Mouse (Mus musculus): ENCODE results near the gene Nhsl2. TPM values are rescaled to one million over a fixed set of nuclear protein-coding genes. Genes with fewer than 3 reads are reported as not detected.

Gene Nhsl2
- polyA plus RNA-seq, 1 experiment = 10.5 TPM

- TF ChIP-seq POLR2A (IDR thresholded peaks at IDR 0.05; ENCODE audit: extremely low read depth, insufficient read depth, low read length) (no peak), CTCF (IDR thresholded peaks at IDR 0.05; ENCODE audit: extremely low read depth, insufficient read depth, low read length) (no peak)
- peak within 1 kb of the TSS; percentile 52 for H3K4me3 ChIP-seq (ENCODE audit: insufficient read depth, low read length)
- peak within 1 kb of the TSS; percentile 32 for H3K27ac ChIP-seq (ENCODE audit: insufficient read depth, low read length)
- peaks cover 2% of the 10 kb centered on the region for H3K4me1 ChIP-seq (ENCODE audit: control insufficient read depth, insufficient read depth, low read length)
Measured at GRCm38 (mm10) chrX:102070591-102071471, 221.6 kb downstream of the Nhsl2 start, which contains the start of gene Rtl5. Gene Rtl5 (minus strand): TSS chrX:102071304.

- TF ChIP-seq CTCF (IDR thresholded peaks at IDR 0.05; ENCODE audit: extremely low read depth, insufficient read depth, low read length) = no peak
- no peak for TF ChIP-seq POLR2A (IDR thresholded peaks at IDR 0.05; ENCODE audit: extremely low read depth, insufficient read depth, low read length)
- H3K27ac ChIP-seq (ENCODE audit: insufficient read depth, low read length) = peak overlapping the region; percentile 32; the same call in 1 of the 2 replicates
- peak overlapping the region; percentile 52 for H3K4me3 ChIP-seq (ENCODE audit: insufficient read depth, low read length)
- H3K4me1 ChIP-seq (ENCODE audit: control insufficient read depth, insufficient read depth, low read length) = peaks cover 2% of the 10 kb centered on the region
Measured at GRCm38 (mm10) chrX:102071517-102071916, 222.3 kb downstream of the Nhsl2 start.

- Histone ChIP-seq H3K4me3 (ENCODE audit: insufficient read depth, low read length) (no peak overlapping the region), H3K27ac (ENCODE audit: insufficient read depth, low read length) (no peak overlapping the region), H3K4me1 (ENCODE audit: control insufficient read depth, insufficient read depth, low read length) (no peaks in the 10 kb centered on the region; the same call in 1 of the 2 replicates)
- TF ChIP-seq CTCF (IDR thresholded peaks at IDR 0.05; ENCODE audit: extremely low read depth, insufficient read depth, low read length) = no peak
- no peak for TF ChIP-seq POLR2A (IDR thresholded peaks at IDR 0.05; ENCODE audit: extremely low read depth, insufficient read depth, low read length)
Measured at GRCm38 (mm10) chrX:102073605-102074325, 224.6 kb downstream of the Nhsl2 start.

DNA sequence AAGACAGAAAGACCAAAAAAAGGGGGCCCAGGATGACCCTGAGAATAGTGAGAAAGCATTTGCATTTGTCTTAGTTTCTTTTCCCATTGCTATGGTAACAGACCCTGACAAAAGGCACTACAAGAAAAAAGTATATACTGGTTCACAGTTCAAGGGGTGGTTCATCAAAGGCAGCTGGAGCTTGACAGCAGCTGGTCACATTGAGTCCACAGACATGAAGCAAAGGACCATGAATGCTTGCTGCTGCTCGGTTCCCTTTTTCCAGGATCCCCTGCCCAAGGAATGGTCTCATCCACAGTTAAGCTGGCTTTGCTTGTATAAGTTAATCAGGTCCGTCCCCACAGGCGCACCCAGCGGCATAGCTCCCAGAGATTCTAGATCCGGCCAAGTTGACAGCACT, 225.2 kb downstream of the Nhsl2 start:
- Histone ChIP-seq H3K27ac (ENCODE audit: insufficient read depth, low read length) (no peak overlapping the region), H3K4me3 (ENCODE audit: insufficient read depth, low read length) (no peak overlapping the region), H3K4me1 (ENCODE audit: control insufficient read depth, insufficient read depth, low read length) (no peaks in the 10 kb centered on the region)
- TF ChIP-seq POLR2A (IDR thresholded peaks at IDR 0.05; ENCODE audit: extremely low read depth, insufficient read depth, low read length) (no peak), CTCF (IDR thresholded peaks at IDR 0.05; ENCODE audit: extremely low read depth, insufficient read depth, low read length) (no peak)

DNA sequence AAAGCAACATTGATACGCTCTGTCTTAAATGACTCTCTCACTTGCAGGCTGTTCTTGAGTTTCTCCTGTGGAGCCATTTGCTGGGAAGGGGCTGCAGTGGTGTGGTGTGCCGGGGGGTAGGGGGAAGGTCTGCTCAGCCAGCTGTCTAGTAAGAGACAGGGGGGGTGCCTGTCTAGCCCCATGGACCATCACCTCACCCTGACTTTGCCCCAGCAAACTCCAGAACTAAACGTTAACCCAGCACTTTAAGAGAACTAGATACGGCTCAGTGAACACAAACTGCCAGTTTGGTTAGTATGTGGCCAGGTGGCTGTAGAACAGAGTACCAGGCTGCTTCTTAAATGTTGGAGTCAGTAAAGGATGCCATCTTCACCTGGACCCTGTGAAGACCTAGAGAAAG, 226.0 kb downstream of the Nhsl2 start:
- Histone ChIP-seq H3K27ac (ENCODE audit: insufficient read depth, low read length) (no peak overlapping the region), H3K4me3 (ENCODE audit: insufficient read depth, low read length) (no peak overlapping the region), H3K4me1 (ENCODE audit: control insufficient read depth, insufficient read depth, low read length) (no peaks in the 10 kb centered on the region)
- no peak for TF ChIP-seq CTCF (IDR thresholded peaks at IDR 0.05; ENCODE audit: extremely low read depth, insufficient read depth, low read length)
- TF ChIP-seq POLR2A (IDR thresholded peaks at IDR 0.05; ENCODE audit: extremely low read depth, insufficient read depth, low read length) = no peak

- H3K4me3 ChIP-seq (ENCODE audit: insufficient read depth, low read length) = no peak overlapping the region
- no peak for TF ChIP-seq CTCF (IDR thresholded peaks at IDR 0.05; ENCODE audit: extremely low read depth, insufficient read depth, low read length)
- no peak for TF ChIP-seq POLR2A (IDR thresholded peaks at IDR 0.05; ENCODE audit: extremely low read depth, insufficient read depth, low read length)
- no peaks in the 10 kb centered on the region; the same call in 1 of the 2 replicates for H3K4me1 ChIP-seq (ENCODE audit: control insufficient read depth, insufficient read depth, low read length)
- no peak overlapping the region for H3K27ac ChIP-seq (ENCODE audit: insufficient read depth, low read length)
Measured at GRCm38 (mm10) chrX:102076886-102077765, 227.9 kb downstream of the Nhsl2 start.

DNA sequence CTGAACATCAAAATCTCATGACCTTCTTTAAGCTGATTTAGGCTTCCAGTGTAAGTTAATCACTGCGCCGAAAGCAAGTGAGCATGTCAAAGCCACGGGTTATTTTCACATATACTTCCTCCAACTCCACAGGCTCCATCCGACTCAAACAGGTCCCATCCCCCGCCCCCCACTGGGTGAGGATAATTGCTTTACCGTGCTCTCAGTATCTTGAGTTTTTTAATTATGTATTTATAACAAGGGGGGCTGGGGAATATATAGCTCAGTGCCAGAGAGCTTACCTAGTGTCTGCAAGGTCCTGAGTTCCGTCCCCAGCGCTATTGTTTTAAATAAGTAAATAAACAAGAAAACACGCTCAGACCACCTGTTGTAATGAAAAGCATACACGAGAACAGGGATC, 231.9 kb downstream of the Nhsl2 start:
- no peak for TF ChIP-seq POLR2A (IDR thresholded peaks at IDR 0.05; ENCODE audit: extremely low read depth, insufficient read depth, low read length)
- no peak for TF ChIP-seq CTCF (IDR thresholded peaks at IDR 0.05; ENCODE audit: extremely low read depth, insufficient read depth, low read length)
- H3K27ac ChIP-seq (ENCODE audit: insufficient read depth, low read length) = no peak overlapping the region
- H3K4me1 ChIP-seq (ENCODE audit: control insufficient read depth, insufficient read depth, low read length) = no peaks in the 10 kb centered on the region; the same call in 1 of the 2 replicates
- H3K4me3 ChIP-seq (ENCODE audit: insufficient read depth, low read length) = no peak overlapping the region

GRCm38 (mm10) chrX:102081573-102082279, 232.5 kb downstream of the Nhsl2 start:
- no peak overlapping the region for H3K4me3 ChIP-seq (ENCODE audit: insufficient read depth, low read length)
- H3K27ac ChIP-seq (ENCODE audit: insufficient read depth, low read length) = no peak overlapping the region
- no peaks in the 10 kb centered on the region; the same call in 1 of the 2 replicates for H3K4me1 ChIP-seq (ENCODE audit: control insufficient read depth, insufficient read depth, low read length)
- no peak for TF ChIP-seq CTCF (IDR thresholded peaks at IDR 0.05; ENCODE audit: extremely low read depth, insufficient read depth, low read length)
- TF ChIP-seq POLR2A (IDR thresholded peaks at IDR 0.05; ENCODE audit: extremely low read depth, insufficient read depth, low read length) = no peak

Data from cortical plate, adult 2 months (tissue).